Mouse (Mus musculus) inflammation-experienced regulatory T-cells, adult 16 weeks (primary cell): ENCODE results near the gene Olfr1496. TPM values are rescaled to one million over a fixed set of nuclear protein-coding genes. Genes with fewer than 3 reads are reported as not detected.

Source experiments
- polyA plus RNA-seq: library from polyadenylated mRNA; unstranded; fragments of 100-300 nt; shearing (Covaris generic); gene quantifications from one replicate; pipeline ENCODE4 v1.2.1, GENCODE M21; 2017

The Olfr1496 gene
- not detected for polyA plus RNA-seq

DNA sequence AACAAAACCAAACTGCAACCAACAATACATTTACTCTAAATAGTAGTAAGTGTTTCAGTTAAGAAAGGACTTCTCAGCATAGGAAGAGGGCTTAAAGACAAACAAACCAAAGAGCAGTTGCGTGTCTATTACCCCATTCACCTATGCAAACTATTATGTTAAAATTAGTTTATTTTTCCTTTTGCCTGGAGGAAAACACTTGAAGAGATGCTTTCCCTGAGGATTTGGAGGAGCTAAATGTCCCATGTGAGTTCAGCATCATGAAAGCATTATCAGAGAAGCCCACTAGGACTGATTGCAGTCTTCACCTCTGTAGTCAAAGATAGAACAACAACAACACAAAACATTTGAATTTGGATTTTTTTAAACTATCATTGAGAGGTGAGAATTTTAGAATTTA is at the start of gene Olfr1496:
Gene Olfr1496, plus strand, starts transcription at position 301 of the 400 bp plus-strand sequence.

GRCm38 (mm10) chr19:13739428-13739827 is 38.2 kb upstream of the Olfr1496 start, which contains the start of gene Olfr1494:
Gene Olfr1494 (plus strand): TSS chr19:13739728.

DNA sequence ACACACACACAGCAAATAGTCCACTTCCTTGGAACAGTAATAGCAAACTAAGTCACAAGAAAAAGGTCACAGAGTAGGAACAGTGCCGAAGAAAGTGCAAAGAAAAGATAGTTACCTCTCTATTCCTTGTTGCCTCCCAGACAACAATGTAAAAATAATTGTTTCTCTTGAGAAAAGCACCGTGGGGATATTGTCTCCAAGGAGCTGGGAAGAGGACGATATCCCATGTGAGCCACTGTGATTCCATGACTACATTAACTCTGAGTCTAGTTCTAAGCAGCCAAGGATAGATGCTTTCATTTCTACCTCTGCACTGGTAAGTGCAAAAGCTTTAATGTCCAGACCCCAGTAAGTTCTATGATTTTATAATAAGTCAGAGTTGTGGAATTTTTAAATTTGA is 13.4 kb upstream of the Olfr1496 start, which contains the start of gene Olfr1495:
Gene Olfr1495, plus strand, starts transcription at position 301 of the 400 bp plus-strand sequence.

GRCm38 (mm10) chr19:13798102-13798501 is 20.4 kb downstream of the Olfr1496 start, which contains the start of gene Olfr1497:
Gene Olfr1497 (minus strand): TSS chr19:13798202.

GRCm38 (mm10) chr19:13819347-13819746 is 41.7 kb downstream of the Olfr1496 start, which contains the start of gene Olfr1499:
Gene Olfr1499 (minus strand): TSS chr19:13819447.

DNA sequence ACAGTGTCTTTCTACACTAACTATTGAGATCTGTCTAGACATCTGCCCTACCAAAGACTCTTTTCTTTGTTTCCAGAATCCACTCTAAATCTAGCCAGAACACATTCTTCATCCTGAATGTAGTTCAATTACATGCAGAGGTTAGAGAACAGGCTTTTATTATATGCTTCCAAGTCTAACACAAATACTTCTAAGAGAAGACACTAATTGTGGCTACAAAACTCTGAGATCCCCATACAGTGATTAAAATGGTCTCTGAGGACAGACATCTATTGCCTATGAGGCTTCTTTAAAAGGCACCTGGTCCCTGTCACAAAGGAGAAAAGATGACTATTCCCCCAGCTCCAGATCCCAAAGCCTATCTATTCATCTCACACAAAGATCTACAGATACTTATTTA is 52.7 kb downstream of the Olfr1496 start, which contains the start of gene Olfr1500:
Gene Olfr1500, minus strand, starts transcription at position 101 of the 400 bp plus-strand sequence.

Other genes with a start within 250 kb of the Olfr1496 start
- not detected for gene Olfr1480, start 250.0 kb upstream of the Olfr1496 start, polyA plus RNA-seq
- not detected for gene Olfr1484, start 194.4 kb upstream of the Olfr1496 start, polyA plus RNA-seq
- not detected for gene Olfr1487, start 160.5 kb upstream of the Olfr1496 start, polyA plus RNA-seq
- not detected for gene Olfr1489, start 146.3 kb upstream of the Olfr1496 start, polyA plus RNA-seq
- not detected for gene Olfr1490, start 126.8 kb upstream of the Olfr1496 start, polyA plus RNA-seq
- not detected for gene Olfr1491, start 80.6 kb upstream of the Olfr1496 start, polyA plus RNA-seq
- not detected for gene Olfr1493-ps1, start 54.6 kb upstream of the Olfr1496 start, polyA plus RNA-seq
- not detected for gene Olfr1494, start 38.1 kb upstream of the Olfr1496 start, polyA plus RNA-seq
- not detected for gene Olfr1495, start 13.3 kb upstream of the Olfr1496 start, polyA plus RNA-seq
- not detected for gene Olfr1497, start 20.3 kb downstream of the Olfr1496 start, polyA plus RNA-seq
- gene Olfr1499, start 41.6 kb downstream of the Olfr1496 start, polyA plus RNA-seq, result not detected
- gene Olfr1500, start 52.6 kb downstream of the Olfr1496 start, polyA plus RNA-seq, result not detected
- gene Olfr1501, start 72.8 kb downstream of the Olfr1496 start, polyA plus RNA-seq, result not detected
- not detected for gene Olfr1502, start 83.9 kb downstream of the Olfr1496 start, polyA plus RNA-seq
- gene Olfr1504, start 120.0 kb downstream of the Olfr1496 start, polyA plus RNA-seq, result not detected
- 0.09 TPM for gene Olfr1505, start 135.7 kb downstream of the Olfr1496 start, polyA plus RNA-seq